Mouse (Mus musculus) left cerebral cortex, adult 9 months (tissue): ENCODE results near the gene Klf11.

ENCODE experiments used
- DNase-seq, 2 experiments: peaks; one replicate each; pipeline ENCODE4 v3.0.0; 2022; ENCODE audit warnings: low spot score in 2 of 2

Klf11 gene

GRCm38 (mm10) chr12:24705502-24706263, 54.6 kb downstream of the Klf11 start:
- no peak for DNase-seq

- no peak for DNase-seq
Observed at GRCm38 (mm10) chr12:24706764-24707479, 55.8 kb downstream of the Klf11 start.

- DNase-seq, result no peak
Observed at GRCm38 (mm10) chr12:24707480-24707802, 56.4 kb downstream of the Klf11 start.

GRCm38 (mm10) chr12:24707954-24708823, 57.1 kb downstream of the Klf11 start, which contains the start of gene Rrm2:
Gene Rrm2 (plus strand): TSS chr12:24708241.
- peak; percentile 46 to 88 for DNase-seq

GRCm38 (mm10) chr12:24708824-24709218, 57.7 kb downstream of the Klf11 start:
- no peak for DNase-seq

- no peak for DNase-seq
Observed at GRCm38 (mm10) chr12:24709409-24709808, 58.3 kb downstream of the Klf11 start.

GRCm38 (mm10) chr12:24709831-24710508, 58.9 kb downstream of the Klf11 start:
- peak in 1 of 2 experiments; percentile 64 for DNase-seq

- no peak for DNase-seq
Observed at GRCm38 (mm10) chr12:24710672-24711071, 59.6 kb downstream of the Klf11 start.
